Mouse (Mus musculus) left cerebral cortex, adult 2 months (tissue): ENCODE measurements around the gene Ilkap. TPM values are rescaled to one million over a fixed set of nuclear protein-coding genes. Genes with fewer than 3 reads are reported as not detected.
A peak's percentile ranks its signal among the peaks of the same experiment; 100 is the strongest.

Experiments used
- DNase-seq, 2 experiments: peaks; one replicate each; pipeline ENCODE4 v3.0.0; 2021 to 2022; ENCODE audit warnings: low spot score in 2 of 2, mixed read lengths in 1 of 2; ENCODE audit errors: extremely low spot score in 1 of 2
- H3K27ac ChIP-seq: fragments of 200-600 bp; 2 replicates; pipeline ENCODE4 v1.8.1; 2022
- H3K4me3 ChIP-seq: fragments of 200-600 bp; 2 replicates; pipeline ENCODE4 v1.8.1; 2022
- CTCF ChIP-seq: fragments of 200-600 bp; IDR thresholded peaks from 2 replicates; pipeline ENCODE4 v1.8.1; 2022; ENCODE audit warnings: antibody characterized with exemption, mild to moderate bottlenecking, moderate library complexity
- intact Hi-C: fragments of 180-260 bp; cut with DNase I; formaldehyde crosslinking; loops from one replicate; pipeline ENCODE4 v1.15.1; 2025
- total RNA-seq, 2 experiments: library from RNA; stranded (reverse); gene quantifications; 2 replicates each; pipeline ENCODE4 v1.2.3; 2021

The Ilkap gene
- total RNA-seq, 2 experiments from 2014 or later, result 59.8 to 64.8 TPM

DNA sequence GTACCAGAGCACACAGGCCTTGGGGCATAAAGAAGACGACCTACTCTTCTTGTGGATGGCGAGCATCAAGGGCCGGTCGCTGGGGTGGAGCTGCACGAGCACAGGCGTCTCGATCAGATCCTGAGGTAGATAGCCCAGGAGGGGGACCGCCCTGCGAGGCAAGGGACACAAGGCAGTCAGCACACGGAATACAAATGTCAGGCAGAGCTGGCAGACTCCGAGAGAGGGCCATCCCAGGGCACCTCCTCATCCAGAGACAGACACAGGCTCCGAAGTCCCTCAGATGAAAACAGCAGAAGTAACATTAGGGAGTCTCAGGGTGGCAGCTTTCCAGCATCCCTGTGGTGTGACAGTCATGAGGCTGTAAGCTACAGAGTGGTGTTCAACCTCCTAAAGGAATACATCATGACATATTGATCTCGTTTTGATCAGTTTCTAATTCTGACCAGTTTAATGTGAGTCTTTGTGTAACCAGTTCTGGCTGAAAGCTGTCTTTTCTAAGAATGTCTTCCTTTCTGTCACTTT is 37.1 kb upstream of the Ilkap start:
- DNase-seq, result no peak
- intact Hi-C loops, result no loop called here
- Histone ChIP-seq H3K4me3 (no peak overlapping the region), H3K27ac (peak overlapping the region; percentile 83)
- TF ChIP-seq CTCF, result no peak

DNA sequence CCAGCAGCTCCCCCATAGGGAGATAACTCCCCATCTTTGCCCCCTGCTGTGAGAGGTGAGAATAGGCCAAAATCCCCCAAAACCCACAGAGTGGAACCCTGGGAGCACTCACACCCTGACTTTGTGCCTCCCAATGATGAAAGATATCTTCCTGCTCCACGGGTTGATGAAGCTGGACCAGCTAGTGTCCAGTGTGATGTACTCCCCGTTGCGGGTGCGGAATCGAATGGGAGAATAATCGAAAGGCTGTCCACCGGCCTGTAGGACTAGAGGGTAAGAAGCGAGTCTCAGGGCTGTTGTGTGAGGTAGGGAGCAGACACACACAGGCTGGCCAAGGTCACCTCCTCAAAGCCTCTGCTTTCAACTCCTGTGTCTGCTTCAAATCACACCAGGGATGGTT is 36.3 kb upstream of the Ilkap start:
- intact Hi-C loops, result no loop called here
- no peak for DNase-seq
- Histone ChIP-seq H3K27ac (no peak overlapping the region), H3K4me3 (no peak overlapping the region)
- no peak for TF ChIP-seq CTCF

DNA sequence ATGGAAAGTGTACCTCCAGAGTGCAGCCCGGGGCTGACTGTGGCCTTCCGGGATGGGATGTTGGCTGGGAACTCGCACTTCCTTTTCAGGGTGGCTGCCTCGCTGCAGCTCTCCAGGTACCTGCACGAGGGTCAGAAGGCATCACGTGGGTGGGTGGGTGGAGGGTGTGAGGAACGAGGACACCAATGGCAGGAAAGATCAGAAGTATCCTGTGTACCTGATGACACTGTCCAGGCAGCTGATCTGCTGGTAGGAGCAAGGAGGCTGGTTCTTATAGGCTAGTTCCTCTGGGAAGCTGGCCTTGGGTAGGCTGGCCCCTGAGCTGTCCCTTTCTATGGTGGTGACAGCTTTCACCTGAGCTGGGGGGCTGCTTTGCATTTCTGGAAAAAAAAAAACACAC is 32.1 kb upstream of the Ilkap start:
- no peak overlapping the region for H3K27ac ChIP-seq
- no peak for TF ChIP-seq CTCF
- no peak overlapping the region for H3K4me3 ChIP-seq
- DNase-seq, result no peak
- intact Hi-C loops, result no loop called here

DNA sequence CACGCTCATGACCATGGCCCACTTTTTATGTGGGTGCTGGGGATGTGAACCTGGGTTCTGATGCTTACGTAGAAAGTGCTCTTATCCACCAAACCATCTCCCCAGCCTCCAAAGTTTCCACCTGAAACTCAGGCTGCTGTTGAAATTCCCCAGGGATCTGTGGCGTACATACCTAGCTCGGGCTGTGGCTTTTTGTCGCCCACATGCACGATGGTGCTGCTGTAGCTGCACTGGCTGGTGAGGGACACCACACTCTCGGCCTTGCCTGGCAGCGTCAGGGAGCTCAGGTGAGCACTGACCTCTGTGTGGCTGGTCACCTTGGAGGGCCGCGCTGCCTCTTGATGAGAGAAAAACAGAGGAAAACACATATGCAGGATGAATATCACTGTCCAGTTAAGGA is 30.6 kb upstream of the Ilkap start:
- intact Hi-C loops, result no loop called here
- no peak for TF ChIP-seq CTCF
- H3K27ac ChIP-seq, result no peak overlapping the region

DNA sequence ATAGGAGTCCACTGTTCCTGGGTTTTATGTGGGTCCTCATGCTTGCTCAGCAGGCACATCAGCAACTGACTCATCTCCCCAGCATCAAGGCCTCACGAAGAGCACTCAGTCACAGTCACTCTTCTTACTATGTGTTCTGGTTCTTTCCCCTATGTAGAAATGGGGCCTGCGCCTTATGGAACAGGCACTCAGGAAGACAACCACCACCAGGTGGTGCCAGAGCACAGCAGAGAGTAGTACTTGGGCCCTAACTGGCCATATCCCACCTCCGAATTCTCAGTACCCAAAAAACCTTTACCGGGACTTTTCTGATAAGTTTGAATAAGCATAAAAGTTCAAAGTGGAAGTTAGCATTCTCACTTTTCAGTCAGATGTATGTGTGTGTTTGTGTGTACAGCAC is 30.0 kb upstream of the Ilkap start:
- no peak overlapping the region for H3K4me3 ChIP-seq
- H3K27ac ChIP-seq, result no peak overlapping the region
- DNase-seq, result peak; percentile 74 to 77
- intact Hi-C loops, result loop anchor here (1.0 kb wide), 2 partner anchors 31 to 55 kb away; partner anchors contain the start of gene Per2
- TF ChIP-seq CTCF, result peak; percentile 91

More for the DNA sequence above, 30.6 kb upstream of the Ilkap start:
- H3K4me3 ChIP-seq, result no peak overlapping the region
- no peak for DNase-seq

DNA sequence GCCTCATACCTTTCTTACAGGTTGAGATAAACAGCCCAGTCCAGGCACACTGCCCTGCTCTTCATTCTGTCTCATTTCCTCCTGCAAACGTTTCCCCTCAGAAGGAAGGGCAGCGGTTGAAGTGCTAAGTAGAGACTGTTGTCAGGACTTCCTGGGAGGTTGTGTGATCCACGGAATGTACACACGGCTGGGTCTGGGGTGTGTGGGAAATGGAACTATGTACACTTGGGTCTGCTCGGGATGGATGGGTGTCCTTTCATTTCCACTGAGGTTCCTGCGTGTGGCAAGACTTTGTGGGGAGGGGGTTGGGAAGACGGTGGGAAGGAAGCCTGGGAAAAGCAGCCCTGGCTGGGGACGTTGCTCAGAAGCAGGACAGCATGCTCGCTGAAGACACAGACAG is 27.8 kb upstream of the Ilkap start:
- DNase-seq, result no peak
- Histone ChIP-seq H3K27ac (no peak overlapping the region), H3K4me3 (no peak overlapping the region)
- intact Hi-C loops, result no loop called here
- TF ChIP-seq CTCF, result no peak

DNA sequence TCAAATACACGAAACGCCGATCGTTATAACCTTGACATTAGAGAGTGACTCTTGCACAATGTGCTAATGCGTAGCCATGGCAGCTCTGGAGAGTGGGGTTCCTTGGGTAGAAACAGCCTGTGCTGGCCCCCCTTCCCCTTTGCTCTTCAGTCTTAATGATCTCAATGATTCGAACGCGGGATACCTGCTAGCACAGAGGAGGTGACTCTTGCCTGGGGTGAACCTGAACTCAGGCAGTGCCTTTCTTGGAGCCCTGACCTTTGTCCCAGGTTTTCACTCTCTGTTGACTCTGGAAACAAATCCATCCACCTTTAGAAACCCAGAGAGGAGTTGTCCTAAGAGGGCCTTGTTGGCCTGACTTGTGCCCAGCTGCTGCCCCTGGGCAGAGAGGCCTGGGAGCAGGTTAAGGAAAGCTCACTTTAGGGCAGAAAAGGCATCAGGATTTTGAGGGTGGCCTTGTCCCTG is 22.0 kb upstream of the Ilkap start:
- DNase-seq, result no peak
- no peak for TF ChIP-seq CTCF
- intact Hi-C loops, result no loop called here
- no peak overlapping the region for H3K4me3 ChIP-seq
- H3K27ac ChIP-seq, result no peak overlapping the region

DNA sequence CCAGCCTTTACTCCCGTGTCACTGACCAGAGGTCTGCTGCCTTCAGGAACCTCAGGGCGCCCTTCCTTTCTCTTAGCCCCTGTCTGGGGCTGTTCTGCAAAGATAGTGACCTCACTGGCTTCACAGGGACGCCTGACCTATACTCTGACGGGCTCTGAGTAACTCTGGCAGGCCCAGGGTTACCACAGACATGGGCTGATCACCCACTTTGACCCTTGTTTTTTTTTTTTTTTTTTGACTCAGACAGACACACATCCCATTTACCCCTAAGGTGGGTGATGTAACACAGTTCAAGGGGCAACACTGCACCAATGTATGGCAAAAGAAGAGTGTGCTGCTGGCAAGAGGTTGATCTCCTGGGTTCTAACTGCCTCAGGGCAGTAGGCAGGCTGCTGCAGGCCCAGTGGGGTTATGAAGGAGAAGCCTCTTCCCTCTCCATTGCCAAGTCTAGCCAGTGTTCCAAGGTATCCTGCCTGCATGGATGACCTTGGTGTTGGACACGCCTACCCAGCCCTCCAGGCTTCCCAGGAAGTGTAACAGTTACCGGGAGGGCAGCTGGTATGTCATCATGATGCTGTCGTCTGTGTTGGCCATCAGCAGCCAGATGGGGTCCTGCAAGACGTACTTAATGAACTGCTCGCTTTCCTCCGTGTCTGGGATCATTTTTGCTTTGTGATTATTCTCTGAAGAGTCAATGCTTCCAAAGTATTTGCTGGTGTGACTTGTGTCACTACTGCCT is 21.4 kb upstream of the Ilkap start:
- intact Hi-C loops, result no loop called here
- no peak overlapping the region for H3K4me3 ChIP-seq
- TF ChIP-seq CTCF, result no peak
- DNase-seq, result no peak
- no peak overlapping the region for H3K27ac ChIP-seq

DNA sequence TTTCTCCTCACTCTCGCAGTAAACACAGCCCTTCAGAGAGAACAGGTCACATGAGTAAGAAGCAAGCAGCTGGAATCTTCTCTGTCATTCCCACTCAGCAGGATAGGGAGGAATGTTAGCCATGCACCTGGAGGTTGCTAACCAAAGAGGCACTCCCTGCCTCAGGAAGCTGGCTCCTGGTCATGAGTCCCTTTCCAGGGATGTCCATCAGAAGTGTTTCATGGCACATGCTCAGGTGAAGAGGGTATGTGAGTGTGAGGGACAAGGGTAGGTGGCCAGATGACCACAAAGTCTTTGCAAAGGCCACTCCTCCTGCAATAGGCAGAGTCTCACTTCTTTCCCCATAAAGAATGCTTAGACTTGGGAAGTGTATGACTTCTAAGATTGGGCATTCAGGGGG is 19.4 kb upstream of the Ilkap start:
- TF ChIP-seq CTCF, result no peak
- DNase-seq, result no peak
- intact Hi-C loops, result no loop called here

DNA sequence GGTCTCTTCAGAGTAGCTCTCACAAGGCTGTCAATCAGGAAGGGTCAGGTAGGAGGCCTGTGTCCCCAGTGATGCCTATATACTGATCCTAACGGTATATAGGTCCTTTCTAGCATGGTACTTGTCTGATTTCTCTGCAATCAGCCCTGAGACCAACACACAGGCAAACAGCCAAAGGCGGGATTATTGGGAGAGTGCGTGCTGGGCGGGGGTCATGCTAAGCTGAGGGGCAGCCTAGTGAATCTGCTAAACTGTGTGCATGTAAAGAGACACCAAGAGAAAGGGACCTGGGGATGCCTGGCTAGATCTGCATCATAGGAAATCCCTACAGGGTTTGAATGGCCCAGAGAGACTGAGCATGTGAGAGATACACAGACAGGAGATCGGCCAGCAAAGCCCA is 16.7 kb upstream of the Ilkap start:
- H3K4me3 ChIP-seq, result no peak overlapping the region
- intact Hi-C loops, result no loop called here
- no peak for TF ChIP-seq CTCF
- no peak overlapping the region for H3K27ac ChIP-seq
- DNase-seq, result no peak

More for the DNA sequence above, 19.4 kb upstream of the Ilkap start:
- H3K4me3 ChIP-seq, result no peak overlapping the region
- H3K27ac ChIP-seq, result no peak overlapping the region

DNA sequence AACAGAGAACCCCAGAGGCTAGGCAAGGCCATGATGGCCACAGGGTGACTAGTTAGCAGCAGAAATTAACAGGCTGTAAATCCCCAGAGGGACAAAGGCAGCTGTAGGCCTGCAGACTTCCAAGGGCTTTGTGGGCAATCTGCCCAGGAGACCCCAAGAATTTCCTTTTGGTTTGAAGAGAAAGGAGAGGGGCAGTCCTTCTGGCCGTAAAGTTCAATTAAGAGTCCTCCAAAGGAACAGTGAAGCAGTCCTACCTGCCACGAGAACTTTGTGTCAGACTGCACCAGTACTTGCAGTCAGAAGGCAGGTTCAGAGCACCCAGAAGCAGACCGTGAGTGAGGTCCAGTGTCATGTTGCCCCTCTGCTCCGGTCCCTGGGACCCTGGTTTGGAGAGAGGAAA is 16.3 kb upstream of the Ilkap start:
- Histone ChIP-seq H3K4me3 (no peak overlapping the region), H3K27ac (no peak overlapping the region)
- TF ChIP-seq CTCF, result no peak
- intact Hi-C loops, result no loop called here
- no peak for DNase-seq

DNA sequence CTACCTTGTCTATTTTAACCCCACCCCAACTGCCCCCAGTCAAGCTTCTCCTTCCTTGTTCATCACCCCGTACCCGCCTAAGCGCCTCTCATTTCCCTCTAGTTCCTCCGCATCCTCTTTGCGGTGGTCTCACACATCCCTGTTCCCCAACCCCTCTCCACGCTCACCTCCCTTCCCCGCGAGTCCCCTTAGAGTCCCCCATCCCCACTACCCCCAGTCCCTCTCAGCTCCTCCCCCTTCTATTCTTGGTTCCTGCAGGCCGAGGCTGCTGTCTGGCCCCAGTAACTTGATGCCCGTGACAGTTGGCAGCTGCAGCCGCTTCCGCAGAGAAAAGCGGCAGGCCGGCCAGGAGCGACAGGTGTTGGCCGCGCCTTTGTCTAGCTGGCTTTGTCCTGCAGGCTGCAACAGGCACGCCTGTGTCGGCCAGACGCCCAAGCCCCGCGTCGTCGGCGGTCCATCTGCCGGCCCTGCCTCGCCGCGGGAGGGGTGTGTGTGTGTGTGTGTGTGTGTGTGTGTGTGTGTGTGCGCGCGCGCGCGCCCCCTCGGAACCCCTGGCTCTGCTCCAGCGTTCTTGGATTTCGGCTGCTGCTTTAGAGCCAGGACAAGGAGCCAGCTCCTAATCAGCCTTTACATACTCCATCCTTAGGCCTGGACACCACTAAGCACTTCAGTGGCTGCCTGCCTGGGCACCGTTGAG is 15.4 kb upstream of the Ilkap start, which contains the start of gene Hes6:
Gene Hes6 (minus strand): TSS at position 141 of the 697 bp plus-strand sequence.
- Histone ChIP-seq H3K4me3 (peak within 1 kb of the TSS; percentile 84), H3K27ac (peak within 1 kb of the TSS; percentile 71)
- no peak for TF ChIP-seq CTCF
- intact Hi-C loops, result no loop called here
- peak; percentile 50 to 62 for DNase-seq
